Mouse (Mus musculus): Measurements from ENCODE around the gene Ace3. TPM values are rescaled to one million over a fixed set of nuclear protein-coding genes. Genes with fewer than 3 reads are reported as not detected.

Ace3 gene
- total and polyA plus RNA-seq, 2 experiments from 2014 or later = not detected

GRCm38 (mm10) chr11:105978232-105978631, 16.2 kb upstream of the Ace3 start:
- ATAC-seq (no peak), DNase-seq (no peak)
- Histone ChIP-seq H3K27ac (ENCODE audit: low read depth, low read length) (no peak overlapping the region), H3K9me3 (ENCODE audit: low read length) (no peaks in the 10 kb centered on the region), H3K9ac (no peak overlapping the region), H3K4me3 (ENCODE audit: low read depth, low read length) (no peak overlapping the region), H3K27me3 (ENCODE audit: insufficient read depth, low read length) (no peaks in the 10 kb centered on the region), H3K4me1 (ENCODE audit: insufficient read depth) (no peaks in the 10 kb centered on the region), H3K4me2 (ENCODE audit: low read depth) (no peak overlapping the region), H3K36me3 (ENCODE audit: insufficient read depth) (no peaks in the 10 kb centered on the region)
- TF ChIP-seq CTCF (IDR thresholded peaks at IDR 0.05; ENCODE audit: low read depth) = no peak
- 88% methylated on average over 2 of the region's 2 CpGs for WGBS

GRCm38 (mm10) chr11:105978634-105979033, 15.8 kb upstream of the Ace3 start:
- Histone ChIP-seq H3K4me2 (ENCODE audit: low read depth) (no peak overlapping the region), H3K27me3 (ENCODE audit: insufficient read depth, low read length) (no peaks in the 10 kb centered on the region), H3K27ac (ENCODE audit: low read depth, low read length) (no peak overlapping the region), H3K4me1 (ENCODE audit: insufficient read depth) (no peaks in the 10 kb centered on the region), H3K36me3 (ENCODE audit: insufficient read depth) (no peaks in the 10 kb centered on the region), H3K9me3 (ENCODE audit: low read length) (no peaks in the 10 kb centered on the region), H3K9ac (no peak overlapping the region), H3K4me3 (ENCODE audit: low read depth, low read length) (no peak overlapping the region)
- no peak for ATAC-seq
- no peak for TF ChIP-seq CTCF (IDR thresholded peaks at IDR 0.05; ENCODE audit: low read depth)
- no peak for DNase-seq
- 70% methylated on average over 5 of the region's 5 CpGs for WGBS

DNA sequence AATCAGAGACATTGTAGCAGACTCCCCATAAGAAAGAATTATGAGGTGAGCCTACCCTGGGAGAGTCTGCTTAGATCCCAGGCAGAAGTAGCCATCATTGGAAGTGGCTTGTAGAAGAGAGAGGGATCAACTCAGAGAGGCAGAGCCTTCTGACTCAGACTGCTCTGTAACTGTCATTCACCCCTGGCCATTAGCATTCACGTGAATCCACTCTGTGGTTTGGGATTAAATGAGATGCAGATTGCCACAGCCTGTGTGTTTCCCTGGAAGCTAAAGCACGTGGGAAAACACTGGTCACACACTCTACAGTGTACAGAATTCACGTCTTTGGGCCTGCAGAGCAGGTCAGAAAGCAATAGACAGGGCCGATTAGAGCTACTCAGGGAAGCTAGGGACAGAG, 10.0 kb upstream of the Ace3 start:
- ATAC-seq = no peak
- H3K27ac ChIP-seq (ENCODE audit: low read depth, low read length) = no peak overlapping the region
- H3K4me2 ChIP-seq (ENCODE audit: low read depth) = no peak overlapping the region
- no peaks in the 10 kb centered on the region for H3K36me3 ChIP-seq (ENCODE audit: insufficient read depth)
- no peaks in the 10 kb centered on the region for H3K9me3 ChIP-seq (ENCODE audit: low read length)
- DNase-seq = no peak
- H3K4me3 ChIP-seq (ENCODE audit: low read depth, low read length) = no peak overlapping the region
- H3K4me1 ChIP-seq (ENCODE audit: insufficient read depth) = no peaks in the 10 kb centered on the region
- H3K9ac ChIP-seq = no peak overlapping the region
- 56% methylated on average over 4 of the region's 4 CpGs for WGBS
- no peaks in the 10 kb centered on the region for H3K27me3 ChIP-seq (ENCODE audit: insufficient read depth, low read length)
- TF ChIP-seq CTCF (IDR thresholded peaks at IDR 0.05; ENCODE audit: low read depth) = no peak

DNA sequence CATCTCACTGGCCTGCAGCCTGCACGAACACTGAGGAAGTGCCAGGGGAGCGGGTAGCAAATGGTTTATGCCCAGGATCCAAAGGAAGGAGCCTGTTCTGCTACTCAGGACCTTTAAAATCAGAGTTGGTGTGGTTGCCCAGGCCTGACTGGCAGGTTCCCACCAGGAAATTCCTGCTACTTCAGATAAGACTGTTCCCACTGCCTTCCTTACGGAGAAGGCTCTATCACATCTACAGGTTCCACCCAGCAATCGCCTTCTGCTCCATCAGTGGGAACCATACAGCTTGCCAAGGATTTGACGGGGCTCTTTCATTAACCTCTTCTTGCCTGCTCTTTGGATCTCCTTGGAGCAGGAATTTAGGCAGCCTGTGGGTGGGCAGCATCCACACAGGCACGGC, 7.0 kb upstream of the Ace3 start:
- Histone ChIP-seq H3K9me3 (ENCODE audit: low read length) (no peaks in the 10 kb centered on the region), H3K4me2 (ENCODE audit: low read depth) (no peak overlapping the region), H3K4me1 (ENCODE audit: insufficient read depth) (no peaks in the 10 kb centered on the region), H3K27me3 (ENCODE audit: insufficient read depth, low read length) (no peaks in the 10 kb centered on the region), H3K4me3 (ENCODE audit: low read depth, low read length) (no peak overlapping the region), H3K36me3 (ENCODE audit: insufficient read depth) (no peaks in the 10 kb centered on the region), H3K27ac (ENCODE audit: low read depth, low read length) (no peak overlapping the region), H3K9ac (no peak overlapping the region)
- DNase-seq (no peak), ATAC-seq (no peak)
- no peak for TF ChIP-seq CTCF (IDR thresholded peaks at IDR 0.05; ENCODE audit: low read depth)
- WGBS = 65% methylated on average over 6 of the region's 6 CpGs

DNA sequence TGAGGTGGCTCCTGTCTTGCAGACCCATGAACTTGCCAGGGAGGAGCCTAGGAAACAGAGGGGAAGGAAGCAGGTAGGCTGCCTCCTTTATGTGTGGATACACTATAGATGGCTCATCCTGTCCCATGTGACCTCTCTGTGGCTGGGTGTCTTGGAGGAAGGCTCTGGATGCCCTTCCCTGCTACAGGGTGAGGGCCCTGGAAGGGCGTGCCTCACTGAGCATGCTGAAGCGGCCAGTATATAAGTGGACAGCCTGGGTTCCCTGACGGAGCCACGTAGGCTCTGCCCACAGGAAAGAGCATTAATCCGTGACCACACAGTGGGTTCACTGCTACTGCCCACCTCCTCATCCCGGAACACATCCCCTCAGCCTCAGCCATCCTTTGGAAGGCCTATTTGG, 5.0 kb upstream of the Ace3 start:
- WGBS = 81% methylated on average over 6 of the region's 6 CpGs
- no peaks in the 10 kb centered on the region for H3K9me3 ChIP-seq (ENCODE audit: low read length)
- H3K27me3 ChIP-seq (ENCODE audit: insufficient read depth, low read length) = no peaks in the 10 kb centered on the region
- ATAC-seq = no peak
- H3K36me3 ChIP-seq (ENCODE audit: insufficient read depth) = no peaks in the 10 kb centered on the region
- H3K4me3 ChIP-seq (ENCODE audit: low read depth, low read length) = no peak overlapping the region
- no peak for TF ChIP-seq CTCF (IDR thresholded peaks at IDR 0.05; ENCODE audit: low read depth)
- no peak for DNase-seq
- no peak overlapping the region for H3K9ac ChIP-seq
- no peak overlapping the region for H3K4me2 ChIP-seq (ENCODE audit: low read depth)
- H3K4me1 ChIP-seq (ENCODE audit: insufficient read depth) = no peaks in the 10 kb centered on the region
- H3K27ac ChIP-seq (ENCODE audit: low read depth, low read length) = no peak overlapping the region

DNA sequence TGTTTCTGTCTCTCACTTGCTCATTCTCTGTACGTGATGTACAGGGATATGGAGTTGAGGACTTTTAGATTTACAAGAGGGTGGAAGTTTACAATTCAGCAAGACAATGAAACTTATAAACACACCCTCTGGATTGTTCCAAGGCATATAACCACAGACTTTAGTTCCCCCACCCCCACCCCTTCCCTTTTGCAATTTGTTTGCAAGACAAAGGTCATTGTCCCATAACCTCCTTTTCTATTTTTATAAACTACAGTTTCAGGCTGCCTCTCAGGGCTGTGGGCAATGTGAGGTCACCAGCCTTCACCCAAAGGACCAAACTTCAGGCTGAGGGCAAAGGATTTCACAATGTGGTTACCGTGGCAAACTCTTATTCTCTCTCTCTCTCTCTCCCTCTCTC, 4.2 kb upstream of the Ace3 start:
- ATAC-seq (no peak), DNase-seq (no peak)
- H3K4me1 ChIP-seq (ENCODE audit: insufficient read depth) = no peaks in the 10 kb centered on the region
- TF ChIP-seq CTCF (IDR thresholded peaks at IDR 0.05; ENCODE audit: low read depth) = no peak
- no peaks in the 10 kb centered on the region for H3K36me3 ChIP-seq (ENCODE audit: insufficient read depth)
- H3K27ac ChIP-seq (ENCODE audit: low read depth, low read length) = no peak overlapping the region
- H3K4me3 ChIP-seq (ENCODE audit: low read depth, low read length) = no peak overlapping the region
- H3K9me3 ChIP-seq (ENCODE audit: low read length) = no peaks in the 10 kb centered on the region
- 67% methylated on average over 2 of the region's 2 CpGs for WGBS
- no peaks in the 10 kb centered on the region for H3K27me3 ChIP-seq (ENCODE audit: insufficient read depth, low read length)
- H3K9ac ChIP-seq = no peak overlapping the region
- H3K4me2 ChIP-seq (ENCODE audit: low read depth) = no peak overlapping the region

- WGBS = 94% methylated on average over 6 of the region's 6 CpGs
- Histone ChIP-seq H3K27ac (ENCODE audit: low read depth, low read length) (no peak overlapping the region), H3K4me2 (ENCODE audit: low read depth) (no peak overlapping the region), H3K27me3 (ENCODE audit: insufficient read depth, low read length) (no peaks in the 10 kb centered on the region), H3K4me1 (ENCODE audit: insufficient read depth) (no peaks in the 10 kb centered on the region), H3K9me3 (ENCODE audit: low read length) (no peaks in the 10 kb centered on the region), H3K36me3 (ENCODE audit: insufficient read depth) (no peaks in the 10 kb centered on the region), H3K9ac (no peak overlapping the region), H3K4me3 (ENCODE audit: low read depth, low read length) (no peak overlapping the region)
- no peak for DNase-seq
- no peak for TF ChIP-seq CTCF (IDR thresholded peaks at IDR 0.05; ENCODE audit: low read depth)
- ATAC-seq = no peak
Measured at GRCm38 (mm10) chr11:106000062-106000461, 5.6 kb downstream of the Ace3 start.

GRCm38 (mm10) chr11:106001718-106002117, 7.2 kb downstream of the Ace3 start:
- Histone ChIP-seq H3K4me3 (ENCODE audit: low read depth, low read length) (no peak overlapping the region), H3K27me3 (ENCODE audit: insufficient read depth, low read length) (no peaks in the 10 kb centered on the region), H3K9ac (no peak overlapping the region), H3K36me3 (ENCODE audit: insufficient read depth) (no peaks in the 10 kb centered on the region), H3K4me2 (ENCODE audit: low read depth) (no peak overlapping the region), H3K4me1 (ENCODE audit: insufficient read depth) (no peaks in the 10 kb centered on the region), H3K27ac (ENCODE audit: low read depth, low read length) (no peak overlapping the region), H3K9me3 (ENCODE audit: low read length) (no peaks in the 10 kb centered on the region)
- DNase-seq (peak; percentile 39), ATAC-seq (no peak)
- 39% methylated on average over 4 of the region's 4 CpGs for WGBS
- peak; percentile 60 for TF ChIP-seq CTCF (IDR thresholded peaks at IDR 0.05; ENCODE audit: low read depth)

Data from forebrain, postnatal 0 days (tissue).